Mouse (Mus musculus): Measurements from ENCODE around the gene Rnf114.

The Rnf114 gene

DNA sequence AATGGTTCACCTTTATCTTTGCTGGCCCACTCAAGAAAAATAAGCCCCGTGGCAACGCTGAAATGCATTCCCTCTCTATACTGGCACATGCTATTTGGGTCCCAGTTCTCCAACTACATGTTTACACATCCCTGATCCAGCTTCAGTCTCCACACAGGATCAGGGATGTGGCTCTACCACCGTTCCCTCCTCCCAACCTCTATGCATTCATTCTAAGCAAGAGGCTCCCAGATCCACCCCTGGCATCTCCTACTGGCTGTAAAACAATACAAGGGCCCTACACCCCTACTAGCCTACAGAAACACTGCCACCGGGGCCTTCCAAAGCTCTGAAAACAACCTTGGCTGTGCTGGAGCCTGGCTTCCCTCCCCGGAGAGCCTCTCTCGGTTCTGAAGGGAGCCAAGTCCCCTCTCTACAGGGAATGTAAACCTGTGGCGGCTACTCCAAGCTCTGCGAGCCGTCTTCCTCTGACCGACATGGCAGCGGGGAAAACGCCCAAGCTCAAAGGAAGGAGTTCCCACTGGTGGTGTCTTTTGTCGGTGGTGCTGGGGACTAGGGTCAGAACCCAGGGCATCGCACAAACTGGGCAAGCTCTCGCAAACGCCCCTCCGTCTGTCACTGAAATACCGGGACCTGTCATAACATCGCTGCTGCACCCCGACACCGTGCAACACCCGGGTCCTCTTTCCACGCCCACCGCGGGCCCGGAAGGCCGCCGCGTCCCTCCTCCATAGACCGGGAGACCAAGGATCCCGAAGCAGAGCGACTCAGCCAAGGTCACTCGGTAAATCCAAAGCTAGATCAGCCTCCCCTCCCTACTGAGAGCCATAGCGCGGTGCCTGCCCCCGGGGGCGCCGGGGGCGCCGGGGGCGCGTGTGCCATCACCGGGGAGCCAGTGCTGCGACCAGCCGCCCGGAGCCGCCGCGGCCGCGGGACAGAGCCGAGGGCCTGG lies at the start of gene Rnf114:
TSS of gene Rnf114 (plus strand) at position 889 of the 952 bp plus-strand sequence.
- peak; percentile 57 for DNase-seq (ENCODE audit: low spot score)

DNA sequence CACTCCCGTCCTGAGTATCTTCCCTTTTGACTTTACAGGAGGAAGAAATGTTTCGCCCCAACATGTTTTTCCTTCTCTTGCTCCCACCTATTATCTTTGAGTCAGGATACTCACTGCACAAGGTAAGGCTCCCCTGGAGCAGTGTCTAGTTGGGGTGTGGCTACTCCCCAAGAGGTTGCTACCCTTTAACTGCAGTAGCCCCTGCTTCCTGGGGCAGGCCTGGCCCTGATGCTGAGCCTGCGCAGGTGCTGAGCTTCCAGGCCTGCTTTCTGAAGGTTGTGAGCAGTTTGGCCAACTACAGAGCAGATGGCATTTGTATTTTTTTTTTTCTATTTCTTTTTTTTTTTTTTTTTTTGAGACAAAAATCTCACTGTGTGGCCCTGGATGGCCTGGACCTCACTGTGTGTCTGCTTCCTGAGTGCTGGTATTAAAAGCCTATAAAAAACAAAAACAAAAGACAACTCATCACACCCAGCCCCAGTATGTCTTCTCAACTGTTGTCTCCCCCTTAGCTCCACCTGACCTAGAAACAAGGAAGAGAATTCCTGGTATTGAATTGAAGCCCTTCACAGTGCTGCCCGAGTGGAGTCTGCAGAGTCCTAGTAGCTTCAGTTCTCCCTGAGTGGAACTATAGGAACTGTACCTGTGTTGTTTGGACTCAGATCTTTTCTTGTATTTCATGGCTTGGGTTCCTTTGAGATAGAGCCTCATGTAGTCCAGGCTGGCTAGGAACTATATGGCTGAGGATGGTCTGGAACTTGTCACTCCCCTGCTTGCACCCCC lies 48.8 kb upstream of the Rnf114 start:
- DNase-seq (ENCODE audit: low spot score), result no peak

DNA sequence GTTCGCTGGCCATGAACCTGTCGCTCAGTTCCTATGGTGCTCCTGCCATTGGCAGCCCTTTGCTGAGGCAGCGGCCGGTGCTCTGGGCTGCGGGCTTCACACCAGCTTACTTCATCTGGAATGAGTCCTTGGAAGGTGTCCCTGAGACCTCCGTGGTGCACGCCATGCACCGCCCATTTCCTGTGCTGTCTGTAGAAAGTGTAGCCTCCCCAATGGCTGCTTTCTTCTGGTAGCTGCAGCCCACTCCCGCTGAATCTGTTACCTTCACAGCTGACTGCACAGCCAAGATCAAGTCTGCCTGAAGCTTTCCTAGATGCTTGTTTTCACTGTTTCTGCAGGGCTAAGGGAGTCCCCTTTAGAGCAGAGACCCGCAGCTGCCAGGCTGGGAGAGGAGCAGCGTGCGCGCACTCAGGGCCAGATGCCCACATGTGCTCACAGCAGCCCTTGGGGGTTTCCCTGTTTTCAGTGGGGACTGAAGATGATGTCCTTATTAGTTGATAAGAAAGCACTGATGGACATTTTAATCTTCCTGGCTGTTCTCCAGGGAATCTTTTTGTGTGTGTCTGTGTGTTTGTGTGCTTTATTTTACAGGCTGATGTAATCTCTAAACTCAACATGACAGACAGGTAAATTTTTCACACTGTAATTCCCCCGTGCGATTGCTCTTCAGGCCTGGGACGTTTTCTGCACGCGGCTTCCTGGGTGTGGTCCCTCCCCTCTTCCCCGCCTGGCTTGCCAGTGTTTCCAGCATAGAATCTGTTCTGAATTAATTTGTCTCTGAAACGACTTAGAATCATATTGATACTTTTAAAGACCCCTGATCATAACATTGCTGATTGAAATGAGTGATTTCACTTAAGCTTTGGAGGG lies 46.3 kb upstream of the Rnf114 start:
- DNase-seq (ENCODE audit: low spot score), result no peak

DNA sequence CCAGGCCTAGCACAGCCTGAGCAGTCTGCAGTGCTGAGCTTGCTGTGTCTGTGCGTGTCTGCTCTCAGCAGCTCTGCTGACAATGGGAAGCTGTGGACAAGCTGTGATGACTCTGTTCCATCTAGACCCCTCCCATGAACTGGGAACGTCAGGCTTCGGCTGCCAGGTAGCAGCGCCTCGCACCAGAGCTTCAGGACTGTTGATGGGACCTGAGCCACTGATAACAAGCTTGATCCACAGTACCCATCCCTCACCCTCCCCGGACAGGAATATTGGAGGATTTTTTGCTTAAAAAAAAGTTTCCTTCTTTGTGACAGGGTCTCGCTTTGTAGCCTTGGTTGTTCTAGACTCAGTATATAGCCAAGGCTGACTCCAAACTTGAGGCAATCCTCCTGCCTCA lies 45.2 kb upstream of the Rnf114 start:
- no peak for DNase-seq (ENCODE audit: low spot score)

DNA sequence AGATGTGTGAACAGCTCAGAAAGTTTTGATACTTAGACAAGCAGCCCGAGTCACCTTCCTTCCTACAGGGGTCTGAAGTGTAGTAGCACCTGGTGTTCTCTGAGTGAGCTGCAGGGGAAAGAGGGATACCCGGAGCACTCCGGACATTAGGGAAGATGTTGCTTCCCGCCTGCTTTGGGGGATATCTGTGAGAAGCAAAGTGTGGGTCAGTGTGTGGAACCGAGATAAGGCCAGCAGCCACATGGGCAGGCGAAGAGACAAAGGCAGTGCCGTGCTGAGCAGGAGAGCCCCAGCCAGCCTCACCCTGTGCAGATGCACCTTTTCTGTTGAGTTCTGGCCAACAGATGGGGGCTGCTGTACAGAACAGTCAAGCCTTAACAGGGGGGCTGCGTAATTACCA lies 44.8 kb upstream of the Rnf114 start:
- DNase-seq (ENCODE audit: low spot score), result no peak

DNA sequence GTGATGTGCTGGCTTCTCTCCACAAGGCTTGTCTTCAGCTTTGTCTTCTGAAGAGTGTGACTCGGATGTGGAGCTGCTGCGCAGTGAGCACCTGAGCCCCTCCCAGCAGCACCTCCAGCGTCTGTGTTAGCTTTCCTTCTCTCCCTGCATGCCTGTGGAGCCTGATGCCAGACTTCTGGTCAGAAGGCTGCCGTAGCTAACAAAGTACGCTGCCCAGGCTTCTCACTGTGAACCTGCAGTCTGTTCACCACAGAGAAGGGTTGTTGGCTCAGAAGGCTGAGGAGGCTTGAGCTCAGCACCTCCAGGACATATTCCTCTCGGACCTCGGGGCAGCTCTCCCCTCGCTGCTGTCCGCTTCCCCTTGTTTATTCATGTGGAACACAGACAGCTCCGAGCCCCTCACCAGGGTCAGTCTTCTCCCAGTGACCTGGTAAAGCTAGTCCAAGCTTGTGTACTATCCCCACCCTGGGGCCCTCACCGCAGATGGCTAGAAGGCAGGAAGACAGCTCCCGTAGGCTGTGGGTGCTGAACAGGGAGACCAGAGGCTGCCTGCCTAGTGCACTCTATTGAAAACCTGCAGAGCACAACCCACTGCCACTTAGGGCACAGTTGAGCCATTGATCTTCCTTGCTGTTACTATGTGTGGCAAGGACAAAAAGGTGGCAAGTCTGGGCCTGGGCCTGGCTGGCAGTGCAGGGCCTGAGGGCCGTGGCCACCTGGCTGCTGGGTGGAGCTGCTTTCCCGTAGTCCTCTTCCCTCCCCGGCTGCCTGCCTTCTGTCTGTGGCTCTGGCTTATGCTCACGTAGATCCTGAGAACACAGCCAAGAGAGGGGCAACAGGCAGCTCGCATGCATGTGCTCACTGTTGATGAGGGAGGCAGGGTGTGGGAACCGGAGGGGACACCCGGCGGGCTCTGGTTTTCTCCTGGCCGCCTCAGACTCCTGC lies 42.8 kb upstream of the Rnf114 start:
- no peak for DNase-seq (ENCODE audit: low spot score)

DNA sequence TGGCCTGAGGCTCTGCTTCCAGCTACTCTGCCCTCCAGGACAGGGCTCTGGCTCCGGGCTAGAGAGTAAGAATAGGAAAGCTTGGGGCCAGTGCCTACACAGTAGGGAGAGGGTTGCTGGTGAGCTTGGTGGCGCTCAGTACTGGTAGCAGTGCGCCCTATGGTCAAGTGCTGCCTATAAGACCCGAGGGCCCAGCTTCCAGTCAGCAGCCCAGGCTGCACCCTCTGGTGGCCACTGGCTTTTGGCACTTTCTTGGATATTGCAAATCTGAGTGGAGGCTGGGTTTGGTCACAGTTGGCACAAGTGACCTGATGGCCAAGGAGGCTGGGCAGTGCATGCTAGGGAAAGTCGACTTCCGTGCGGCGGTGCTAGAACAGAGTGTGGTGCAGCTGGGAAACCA lies 41.8 kb upstream of the Rnf114 start:
- DNase-seq (ENCODE audit: low spot score), result no peak

DNA sequence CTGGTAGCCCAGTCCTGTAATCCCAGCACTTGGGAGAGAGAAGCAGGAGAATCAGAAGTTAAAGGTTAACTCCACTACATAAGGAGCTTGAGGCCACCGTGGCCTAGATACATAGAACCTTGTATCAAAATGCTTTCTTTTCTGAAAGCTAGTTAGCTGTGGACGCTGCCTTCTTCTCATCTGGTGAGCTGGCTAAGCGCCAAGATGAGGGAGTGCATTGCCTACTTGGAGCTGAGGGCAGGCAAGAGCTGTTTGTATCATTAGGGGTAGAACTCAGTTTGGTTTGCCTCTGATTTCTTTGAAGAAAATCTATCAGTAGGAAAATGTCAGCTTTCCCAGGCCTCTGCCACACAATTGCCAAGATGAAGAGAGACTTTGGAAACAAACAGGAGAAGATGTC lies 38.6 kb upstream of the Rnf114 start:
- peak; percentile 60 for DNase-seq (ENCODE audit: low spot score)

DNA sequence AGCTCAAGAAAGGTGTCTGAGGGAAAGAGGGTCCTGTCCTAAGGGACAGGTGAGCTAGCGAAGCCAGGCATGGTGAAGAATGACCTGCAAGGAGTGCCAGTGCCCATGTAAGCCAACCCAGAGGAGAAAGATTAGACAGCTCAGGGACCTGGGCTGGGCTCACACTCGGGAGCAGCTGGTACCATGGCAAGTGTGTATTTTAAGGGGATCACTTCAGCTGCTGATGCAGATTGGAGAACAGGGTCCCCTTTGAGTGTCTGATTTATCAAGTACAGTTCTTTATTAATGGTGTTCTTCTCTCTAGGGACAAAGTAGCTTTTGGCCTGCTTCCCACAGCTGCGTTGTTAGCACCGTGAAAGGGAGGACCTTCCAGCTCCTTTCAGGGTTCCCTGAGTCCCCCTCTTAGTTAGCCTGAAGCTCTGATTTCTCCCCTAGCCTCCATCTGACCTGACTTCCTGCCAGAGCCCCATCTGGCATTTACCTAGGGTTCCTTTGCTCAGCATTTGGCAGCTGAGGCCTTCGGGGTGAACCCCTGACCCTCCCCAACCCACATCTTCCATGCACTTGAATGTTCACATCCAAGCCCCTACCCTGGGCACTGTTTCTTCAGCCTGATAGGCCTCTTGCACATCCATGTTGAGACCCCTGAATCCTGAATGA lies 36.0 kb upstream of the Rnf114 start:
- DNase-seq (ENCODE audit: low spot score), result no peak

DNA sequence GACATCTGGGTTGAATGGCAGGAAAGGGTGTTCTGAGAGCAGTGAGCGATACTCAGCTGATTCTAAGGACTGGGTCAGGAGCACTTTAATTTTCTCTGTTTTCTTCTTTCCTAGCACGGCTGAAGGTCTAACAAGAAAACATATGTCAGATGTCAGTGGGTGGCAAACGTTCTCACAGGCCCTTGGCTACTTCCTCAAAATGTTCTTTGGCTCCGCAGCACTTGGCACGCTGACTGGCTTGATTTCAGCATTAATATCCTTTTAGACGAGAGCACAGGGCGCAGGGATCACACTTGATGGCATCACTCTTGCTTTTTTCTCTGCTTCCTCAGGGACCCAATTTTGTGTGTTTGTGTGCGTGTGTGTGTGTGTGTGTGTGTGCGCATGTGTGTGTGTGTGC lies 35.2 kb upstream of the Rnf114 start:
- DNase-seq (ENCODE audit: low spot score), result no peak

DNA sequence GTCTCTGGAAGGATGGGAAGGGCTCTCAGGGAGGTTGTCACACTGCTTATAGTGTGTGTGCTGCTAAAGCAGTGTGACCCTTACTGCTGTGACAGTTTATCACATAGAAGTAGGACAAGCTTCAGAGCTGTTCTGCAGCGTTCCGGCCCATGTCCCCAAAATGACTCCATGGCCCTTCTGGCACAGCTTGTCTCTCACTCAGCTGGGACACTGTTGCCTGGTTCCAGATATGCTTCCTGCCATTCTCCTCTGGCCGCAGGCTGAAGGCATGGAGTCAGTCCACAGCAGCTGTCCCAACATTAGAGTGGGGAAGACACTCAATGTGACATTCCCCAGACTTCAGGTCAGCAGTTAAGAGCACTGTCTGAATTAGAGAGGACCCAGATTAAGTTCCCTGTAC lies 33.9 kb upstream of the Rnf114 start:
- no peak for DNase-seq (ENCODE audit: low spot score)

DNA sequence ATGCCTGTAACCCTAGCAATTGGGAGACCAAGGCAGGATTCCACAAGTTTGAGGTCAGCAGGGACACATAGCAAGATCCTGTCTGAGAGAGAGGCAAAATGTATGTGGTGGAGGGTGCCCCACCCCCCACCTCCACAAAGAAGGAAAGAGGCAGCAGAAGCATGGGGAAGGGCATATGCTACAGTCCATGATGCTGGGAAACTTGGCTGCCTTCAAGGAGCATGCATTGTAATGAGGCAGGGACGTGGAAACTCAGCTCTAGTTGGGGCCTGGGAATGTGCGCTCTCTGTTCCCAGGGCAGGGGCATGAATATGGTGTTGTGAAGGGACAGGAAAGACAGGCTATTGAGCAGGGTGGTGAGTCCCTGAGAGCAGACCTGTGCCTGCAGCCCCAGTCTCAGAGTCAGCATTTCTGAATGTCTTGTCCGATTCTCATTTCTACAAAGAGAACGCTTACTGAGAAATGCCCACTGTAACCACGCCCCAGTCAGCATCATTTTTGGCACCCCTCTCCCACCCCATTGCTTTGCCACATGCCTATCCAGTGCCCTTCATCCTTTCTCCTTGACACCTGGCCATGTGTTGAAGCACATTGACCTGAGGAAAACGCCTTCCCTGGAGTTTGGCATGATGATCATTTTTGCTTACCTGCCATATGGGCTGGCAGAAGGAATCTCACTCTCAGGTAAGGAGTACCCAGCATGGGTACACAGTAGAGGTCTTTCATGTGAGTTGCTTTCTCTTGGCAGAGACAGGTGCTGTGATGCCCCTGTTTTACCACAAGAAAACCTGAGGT lies 33.2 kb upstream of the Rnf114 start:
- DNase-seq (ENCODE audit: low spot score), result no peak

DNA sequence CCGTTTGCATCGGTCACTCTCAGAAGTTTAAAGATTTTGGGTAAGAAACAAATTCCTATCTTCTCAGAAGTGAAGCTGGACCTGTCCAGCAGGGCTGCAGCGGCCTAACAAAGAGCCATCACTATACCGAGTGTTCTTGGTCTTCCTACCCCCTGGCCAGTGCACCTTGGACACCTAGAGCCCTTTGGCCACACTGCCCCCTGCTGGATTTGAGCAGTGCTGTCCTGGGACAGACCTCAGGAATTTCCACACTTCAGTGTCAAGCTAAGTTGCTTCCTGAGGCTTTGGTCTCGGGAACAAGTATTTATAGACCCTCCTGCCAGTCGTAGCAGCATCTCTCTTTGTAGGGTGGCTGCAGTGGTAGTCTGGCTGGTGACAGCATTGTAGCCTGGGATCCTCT lies 29.5 kb upstream of the Rnf114 start:
- peak; percentile 39 for DNase-seq (ENCODE audit: low spot score)

DNA sequence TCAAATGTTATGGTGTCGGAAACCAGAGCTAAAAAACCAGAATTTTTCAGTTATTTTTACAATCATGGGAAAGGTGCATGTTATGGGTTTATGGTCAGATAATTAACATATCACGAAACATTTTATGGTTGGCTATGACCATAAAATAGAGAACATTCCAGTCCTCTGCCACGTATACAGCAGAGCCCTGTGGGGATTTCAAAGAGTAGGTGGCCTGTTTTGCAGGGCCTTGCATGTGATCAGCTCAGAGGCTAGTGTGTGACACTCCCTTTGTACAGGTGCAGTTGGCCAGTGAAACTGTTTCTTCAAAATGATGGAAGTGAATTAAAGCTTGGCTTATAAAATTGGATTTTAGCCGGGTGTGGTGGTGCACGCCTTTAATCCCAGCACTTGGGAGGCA lies 28.6 kb upstream of the Rnf114 start:
- DNase-seq (ENCODE audit: low spot score), result no peak

DNA sequence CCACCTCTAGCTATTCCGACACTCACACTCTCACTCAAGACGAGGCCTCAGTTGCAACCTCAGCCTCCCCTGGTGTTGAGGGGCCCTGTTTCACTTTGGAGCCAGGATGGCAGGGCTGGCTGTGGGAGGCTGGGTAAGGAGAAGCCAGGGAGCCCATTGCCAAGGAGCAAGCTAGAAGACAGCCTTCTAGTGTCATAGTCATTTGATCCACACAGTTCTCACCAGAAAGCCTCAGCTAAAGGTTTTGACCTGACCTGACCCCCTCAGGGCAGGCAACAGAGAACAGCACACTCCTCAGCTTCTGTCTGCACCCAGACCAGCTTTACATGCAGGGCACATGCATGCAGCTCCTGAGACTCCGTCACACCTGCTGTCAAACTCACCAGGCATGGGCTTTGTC lies 26.5 kb upstream of the Rnf114 start:
- DNase-seq (ENCODE audit: low spot score), result no peak

DNA sequence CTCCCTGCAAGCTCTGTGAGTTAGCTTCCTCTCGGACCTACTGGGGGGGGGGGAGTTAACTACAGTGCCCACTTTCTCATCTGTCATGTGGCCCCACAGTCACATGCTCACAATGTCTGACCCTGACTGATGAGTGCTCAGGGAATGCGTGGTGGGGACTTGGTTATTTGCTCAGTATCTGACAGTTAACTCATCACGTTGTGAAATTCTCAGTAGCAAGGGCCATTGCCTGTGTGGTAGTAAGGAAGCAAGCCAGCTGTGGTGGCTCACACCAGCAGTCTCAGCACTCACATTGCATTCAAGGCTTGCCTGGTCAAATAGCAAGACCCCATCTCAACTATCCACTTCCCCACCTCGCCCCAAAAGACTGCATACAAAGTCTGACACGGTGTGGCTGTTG lies 25.2 kb upstream of the Rnf114 start:
- no peak for DNase-seq (ENCODE audit: low spot score)

DNA sequence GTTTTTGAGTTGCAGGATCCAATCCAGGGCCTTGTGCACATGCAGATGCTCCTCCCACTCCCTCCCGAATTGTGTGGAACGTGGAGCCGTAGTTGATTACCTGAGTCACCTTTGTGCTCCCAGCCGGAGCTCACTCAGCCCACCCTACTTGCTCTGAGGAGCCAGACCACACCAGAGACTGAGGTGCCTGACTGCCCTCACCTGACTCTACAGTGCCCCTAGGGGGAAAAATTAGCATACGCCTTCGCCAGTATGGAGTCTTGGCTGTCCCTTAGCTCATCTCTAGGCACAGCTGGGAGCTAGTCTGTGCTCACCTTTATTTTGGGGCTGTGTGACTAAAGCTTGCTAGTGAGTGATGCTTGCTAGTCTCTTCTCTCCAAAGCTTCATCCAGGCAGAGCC lies 24.0 kb upstream of the Rnf114 start:
- no peak for DNase-seq (ENCODE audit: low spot score)

DNA sequence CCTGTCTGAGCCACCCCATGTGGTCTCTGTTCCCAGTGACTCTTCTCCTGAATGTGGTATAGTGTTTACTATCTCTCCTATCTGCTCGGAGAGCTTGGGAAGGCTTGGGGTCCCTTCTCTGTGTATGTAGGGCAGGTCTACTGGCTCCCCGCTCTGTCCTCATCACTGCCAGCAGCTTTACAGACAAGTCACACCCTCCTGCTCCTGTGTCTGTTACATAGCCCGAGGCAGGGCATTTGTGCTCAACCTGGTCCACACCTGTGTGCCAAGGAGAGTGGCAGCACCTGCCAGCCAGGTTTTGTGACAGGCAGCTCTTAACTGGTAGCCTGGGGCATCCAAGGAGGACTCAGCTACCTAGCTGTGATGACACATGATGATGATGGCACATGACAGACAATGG lies 21.8 kb upstream of the Rnf114 start:
- no peak for DNase-seq (ENCODE audit: low spot score)

DNA sequence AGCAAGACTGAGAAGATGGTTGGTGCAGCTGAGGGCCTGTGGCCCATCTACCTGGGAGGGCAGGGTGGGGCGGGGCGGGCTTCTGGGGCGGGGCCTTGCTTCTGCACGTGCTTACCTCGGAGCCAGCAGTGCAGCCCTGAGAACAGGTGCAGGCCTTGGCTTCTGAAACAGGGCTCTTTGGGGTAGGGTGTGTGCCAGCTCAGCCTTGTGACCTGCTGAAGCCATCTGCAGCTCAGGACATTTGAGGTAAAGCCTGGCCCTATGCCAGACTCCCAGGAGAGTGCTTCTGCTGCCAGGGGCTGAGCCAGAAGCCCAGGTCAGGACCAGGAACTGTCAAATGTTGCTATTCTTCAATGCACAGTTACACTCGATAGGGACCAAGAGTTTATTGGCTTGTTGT lies 20.9 kb upstream of the Rnf114 start:
- no peak for DNase-seq (ENCODE audit: low spot score)

DNA sequence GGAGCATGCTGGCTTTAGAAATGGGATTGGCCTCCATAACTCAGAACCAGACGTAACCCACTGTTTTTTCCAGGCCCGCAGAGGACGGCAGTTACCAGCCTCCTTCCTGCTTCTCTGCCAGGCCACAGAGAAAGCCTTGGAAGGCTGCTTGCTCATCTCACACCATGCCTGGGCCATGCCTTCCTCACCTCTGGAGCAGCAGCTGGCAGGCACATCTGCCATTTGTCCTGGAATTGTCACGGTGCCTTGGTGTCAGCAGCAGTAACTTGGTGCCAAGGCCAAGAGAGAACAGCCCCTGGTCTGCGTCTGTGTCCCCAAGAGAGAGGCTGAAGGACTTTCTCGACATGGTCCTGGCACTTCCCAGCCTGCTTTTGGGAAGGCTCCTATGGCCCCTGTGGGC lies 18.2 kb upstream of the Rnf114 start:
- no peak for DNase-seq (ENCODE audit: low spot score)
